Mouse (Mus musculus): ENCODE measurements around the gene Pou1f1. TPM values are rescaled to one million over a fixed set of nuclear protein-coding genes. Genes with fewer than 3 reads are reported as not detected.

Gene Pou1f1
- not detected in 2 replicates for polyA plus RNA-seq (2015; fragmentation: Nextera tagmentation; extraction: Ambion mirVana)

GRCm38 (mm10) chr16:65520211-65520610 lies at the start of gene Pou1f1:
TSS of gene Pou1f1 (plus strand) at chr16:65520511.
- no peaks in the 10 kb centered on the region for H3K36me3 ChIP-seq
- no peaks in the 10 kb centered on the region for H3K4me1 ChIP-seq (replicated peaks)
- no peak for ATAC-seq
- no peak within 1 kb of the TSS for H3K4me3 ChIP-seq (replicated peaks)
- H3K9me3 ChIP-seq, result no peaks in the 10 kb centered on the region
- 85% methylated on average over 6 of the region's 6 CpGs for WGBS
- H3K27ac ChIP-seq, result no peak within 1 kb of the TSS
- H3K27me3 ChIP-seq, result no peaks in the 10 kb centered on the region
- no peak within 1 kb of the TSS for H3K4me2 ChIP-seq (replicated peaks)
- no peak within 1 kb of the TSS for H3K9ac ChIP-seq (replicated peaks)

- 85% methylated on average over 4 of the region's 4 CpGs for WGBS
- ATAC-seq, result no peak
- H3K9ac ChIP-seq (replicated peaks), result no peak overlapping the region
Measured at GRCm38 (mm10) chr16:65470650-65471049, 49.7 kb upstream of the Pou1f1 start.

GRCm38 (mm10) chr16:65472472-65473001 lies 47.8 kb upstream of the Pou1f1 start:
- H3K27ac ChIP-seq, result no peak overlapping the region
- 22% methylated on average over 5 of the region's 5 CpGs for WGBS
- no peak overlapping the region for H3K4me2 ChIP-seq (replicated peaks)
- no peaks in the 10 kb centered on the region for H3K36me3 ChIP-seq
- ATAC-seq, result 0 out of 2 replicates have a peak, but pooled peaks have one; percentile 60
- H3K27me3 ChIP-seq, result no peaks in the 10 kb centered on the region
- H3K4me3 ChIP-seq (replicated peaks), result no peak overlapping the region
- no peaks in the 10 kb centered on the region for H3K4me1 ChIP-seq (replicated peaks)
- H3K9me3 ChIP-seq, result no peaks in the 10 kb centered on the region
- H3K9ac ChIP-seq (replicated peaks), result no peak overlapping the region

More at GRCm38 (mm10) chr16:65470650-65471049, 49.7 kb upstream of the Pou1f1 start:
- Histone ChIP-seq H3K27ac (no peak overlapping the region), H3K27me3 (no peaks in the 10 kb centered on the region), H3K36me3 (no peaks in the 10 kb centered on the region), H3K4me1 (replicated peaks) (no peaks in the 10 kb centered on the region), H3K4me2 (replicated peaks) (no peak overlapping the region), H3K9me3 (no peaks in the 10 kb centered on the region), H3K4me3 (replicated peaks) (no peak overlapping the region)

- no peak for ATAC-seq
- Histone ChIP-seq H3K4me2 (replicated peaks) (no peak overlapping the region), H3K9ac (replicated peaks) (no peak overlapping the region), H3K9me3 (no peaks in the 10 kb centered on the region), H3K4me1 (replicated peaks) (no peaks in the 10 kb centered on the region), H3K36me3 (no peaks in the 10 kb centered on the region), H3K27me3 (no peaks in the 10 kb centered on the region), H3K27ac (no peak overlapping the region), H3K4me3 (replicated peaks) (no peak overlapping the region)
- WGBS, result 88% methylated on average over 6 of the region's 6 CpGs
Measured at GRCm38 (mm10) chr16:65485726-65486125, 34.6 kb upstream of the Pou1f1 start.

GRCm38 (mm10) chr16:65496030-65496429 lies 24.3 kb upstream of the Pou1f1 start:
- no peaks in the 10 kb centered on the region for H3K27me3 ChIP-seq
- H3K27ac ChIP-seq, result no peak overlapping the region
- no peak overlapping the region for H3K4me3 ChIP-seq (replicated peaks)
- 85% methylated on average over 5 of the region's 5 CpGs for WGBS
- no peak overlapping the region for H3K9ac ChIP-seq (replicated peaks)
- no peak for ATAC-seq
- H3K36me3 ChIP-seq, result no peaks in the 10 kb centered on the region
- H3K4me1 ChIP-seq (replicated peaks), result no peaks in the 10 kb centered on the region
- H3K4me2 ChIP-seq (replicated peaks), result no peak overlapping the region
- H3K9me3 ChIP-seq, result no peaks in the 10 kb centered on the region

GRCm38 (mm10) chr16:65497049-65497448 lies 23.3 kb upstream of the Pou1f1 start:
- Histone ChIP-seq H3K9me3 (no peaks in the 10 kb centered on the region), H3K36me3 (no peaks in the 10 kb centered on the region), H3K4me3 (replicated peaks) (no peak overlapping the region), H3K27ac (no peak overlapping the region), H3K27me3 (no peaks in the 10 kb centered on the region), H3K4me2 (replicated peaks) (no peak overlapping the region), H3K4me1 (replicated peaks) (no peaks in the 10 kb centered on the region), H3K9ac (replicated peaks) (no peak overlapping the region)
- WGBS, result 54% methylated on average over 2 of the region's 2 CpGs
- ATAC-seq, result no peak

GRCm38 (mm10) chr16:65514223-65514622 lies 6.1 kb upstream of the Pou1f1 start:
- ATAC-seq, result no peak
- H3K36me3 ChIP-seq, result no peaks in the 10 kb centered on the region
- no peaks in the 10 kb centered on the region for H3K4me1 ChIP-seq (replicated peaks)
- H3K27ac ChIP-seq, result no peak overlapping the region
- no peak overlapping the region for H3K9ac ChIP-seq (replicated peaks)
- 74% methylated on average over 7 of the region's 7 CpGs for WGBS
- no peaks in the 10 kb centered on the region for H3K27me3 ChIP-seq
- H3K9me3 ChIP-seq, result no peaks in the 10 kb centered on the region
- H3K4me2 ChIP-seq (replicated peaks), result no peak overlapping the region
- no peak overlapping the region for H3K4me3 ChIP-seq (replicated peaks)

- H3K9me3 ChIP-seq, result no peaks in the 10 kb centered on the region
- H3K9ac ChIP-seq (replicated peaks), result no peak overlapping the region
- H3K27me3 ChIP-seq, result no peaks in the 10 kb centered on the region
- ATAC-seq, result no peak
- H3K4me1 ChIP-seq (replicated peaks), result no peaks in the 10 kb centered on the region
- no peaks in the 10 kb centered on the region for H3K36me3 ChIP-seq
- H3K27ac ChIP-seq, result no peak overlapping the region
- 94% methylated on average over 2 of the region's 2 CpGs for WGBS
- H3K4me3 ChIP-seq (replicated peaks), result no peak overlapping the region
- H3K4me2 ChIP-seq (replicated peaks), result no peak overlapping the region
Measured at GRCm38 (mm10) chr16:65526004-65526403, 5.7 kb downstream of the Pou1f1 start.

GRCm38 (mm10) chr16:65526695-65527094 lies 6.4 kb downstream of the Pou1f1 start:
- no peaks in the 10 kb centered on the region for H3K9me3 ChIP-seq
- H3K27ac ChIP-seq, result no peak overlapping the region
- H3K9ac ChIP-seq (replicated peaks), result no peak overlapping the region
- no peak for ATAC-seq
- WGBS, result 90% methylated on average over 5 of the region's 5 CpGs
- H3K36me3 ChIP-seq, result no peaks in the 10 kb centered on the region
- H3K4me1 ChIP-seq (replicated peaks), result no peaks in the 10 kb centered on the region
- H3K4me2 ChIP-seq (replicated peaks), result no peak overlapping the region
- no peak overlapping the region for H3K4me3 ChIP-seq (replicated peaks)
- no peaks in the 10 kb centered on the region for H3K27me3 ChIP-seq

- Histone ChIP-seq H3K4me2 (replicated peaks) (no peak overlapping the region), H3K27ac (no peak overlapping the region), H3K4me1 (replicated peaks) (no peaks in the 10 kb centered on the region), H3K36me3 (no peaks in the 10 kb centered on the region), H3K9me3 (no peaks in the 10 kb centered on the region), H3K9ac (replicated peaks) (no peak overlapping the region), H3K4me3 (replicated peaks) (no peak overlapping the region), H3K27me3 (no peaks in the 10 kb centered on the region)
- no peak for ATAC-seq
- 2% methylated on average over 5 of the region's 5 CpGs for WGBS
Measured at GRCm38 (mm10) chr16:65529589-65529988, 9.3 kb downstream of the Pou1f1 start.

GRCm38 (mm10) chr16:65531663-65532062 lies 11.4 kb downstream of the Pou1f1 start:
- no peaks in the 10 kb centered on the region for H3K4me1 ChIP-seq (replicated peaks)
- no peaks in the 10 kb centered on the region for H3K27me3 ChIP-seq
- no peak overlapping the region for H3K4me2 ChIP-seq (replicated peaks)
- no peak overlapping the region for H3K4me3 ChIP-seq (replicated peaks)
- H3K27ac ChIP-seq, result no peak overlapping the region
- H3K9me3 ChIP-seq, result no peaks in the 10 kb centered on the region
- no peaks in the 10 kb centered on the region for H3K36me3 ChIP-seq
- 80% methylated on average over 8 of the region's 8 CpGs for WGBS
- no peak for ATAC-seq
- no peak overlapping the region for H3K9ac ChIP-seq (replicated peaks)

- no peak for ATAC-seq
Measured at GRCm38 (mm10) chr16:65533315-65533999, 13.1 kb downstream of the Pou1f1 start.

More at GRCm38 (mm10) chr16:65533315-65533999, 13.1 kb downstream of the Pou1f1 start:
- Histone ChIP-seq H3K4me1 (replicated peaks) (no peaks in the 10 kb centered on the region), H3K4me3 (replicated peaks) (no peak overlapping the region), H3K9me3 (no peaks in the 10 kb centered on the region), H3K9ac (replicated peaks) (no peak overlapping the region), H3K27ac (no peak overlapping the region), H3K4me2 (replicated peaks) (no peak overlapping the region), H3K36me3 (no peaks in the 10 kb centered on the region), H3K27me3 (no peaks in the 10 kb centered on the region)
- 33% methylated on average over 12 of the region's 12 CpGs for WGBS

Data from midbrain, embryonic 13.5 days (tissue).